Mouse (Mus musculus) megakaryocyte progenitor cell, adult 5-6 weeks (primary cell): ENCODE data around the gene Tmem273. TPM values are rescaled to one million over a fixed set of nuclear protein-coding genes. Genes with fewer than 3 reads are reported as not detected.

Experiments
- ATAC-seq: replicated peaks from 2 replicates; pipeline ENCODE4 v1.8.0; 2016; ENCODE audit warnings: mild to moderate bottlenecking, moderate TSS enrichment, inconsistent platforms; ENCODE audit not compliant: poor library complexity
- total RNA-seq, 2 experiments: library from RNA; stranded (forward) in 1 of 2; stranded (reverse) in 1 of 2; fragments of 157-497, 149-512 nt in 1 of 2; fragments of 200-1000 nt in 1 of 2; gene quantifications; 2 replicates each; pipeline versions ENCODE4 v1.2.3 to v1.2.4; 2015 to 2017

The Tmem273 gene
- total RNA-seq (2015): 24.0 and 26.7 TPM in 2 replicates
- total RNA-seq (2017): 14.4 and 23.7 TPM in 2 replicates

DNA sequence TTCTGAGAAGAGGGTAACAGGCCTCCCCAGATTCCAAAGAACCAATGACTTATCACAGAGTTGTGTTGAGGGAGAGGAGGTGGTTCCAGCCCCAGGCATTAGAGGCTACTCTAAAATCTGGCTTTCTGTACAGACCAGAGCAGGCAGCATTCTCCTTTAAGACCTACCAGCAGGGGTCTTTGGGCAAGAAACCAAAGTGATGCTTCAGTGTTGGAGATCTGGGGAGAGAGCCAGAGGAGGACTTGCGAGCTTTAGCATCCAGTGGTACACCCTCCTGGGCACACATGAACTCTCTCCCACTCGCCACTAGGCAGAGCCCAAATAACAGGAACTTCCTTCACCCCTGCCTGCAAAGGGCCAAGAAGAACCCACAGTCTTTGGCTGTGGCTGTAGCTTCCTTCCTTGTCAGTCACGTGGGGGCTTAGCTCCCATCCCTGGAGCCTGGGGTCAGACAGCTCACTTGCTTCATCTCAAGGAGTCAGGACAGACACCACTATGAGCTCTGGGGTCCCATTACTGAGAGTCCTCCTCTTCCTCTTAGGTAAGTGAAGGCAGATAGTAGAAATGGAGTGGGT is at the start of gene Tmem273:
TSS of gene Tmem273 (plus strand) at position 408 of the 575 bp plus-strand sequence.
- ATAC-seq: peak; percentile 91

DNA sequence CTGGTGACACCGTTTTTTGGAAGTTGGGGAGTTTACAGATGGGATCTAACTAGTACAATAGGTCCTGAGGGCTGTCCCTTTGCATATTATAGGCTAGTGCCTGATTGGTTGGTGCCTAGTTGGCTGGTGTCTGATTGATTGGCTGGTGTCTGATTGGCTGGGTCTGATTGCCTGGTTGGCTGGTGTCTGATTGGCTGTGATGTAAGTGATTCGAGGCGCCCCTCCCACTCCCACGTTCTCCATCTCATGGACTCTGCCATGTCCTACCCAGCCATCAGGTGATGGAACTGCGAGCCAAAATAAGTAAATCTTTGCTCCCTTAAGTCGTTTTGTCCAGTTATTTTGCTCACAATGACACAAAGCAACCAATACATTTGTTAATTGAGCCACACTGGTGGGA is 49.2 kb upstream of the Tmem273 start:
- ATAC-seq: no peak

DNA sequence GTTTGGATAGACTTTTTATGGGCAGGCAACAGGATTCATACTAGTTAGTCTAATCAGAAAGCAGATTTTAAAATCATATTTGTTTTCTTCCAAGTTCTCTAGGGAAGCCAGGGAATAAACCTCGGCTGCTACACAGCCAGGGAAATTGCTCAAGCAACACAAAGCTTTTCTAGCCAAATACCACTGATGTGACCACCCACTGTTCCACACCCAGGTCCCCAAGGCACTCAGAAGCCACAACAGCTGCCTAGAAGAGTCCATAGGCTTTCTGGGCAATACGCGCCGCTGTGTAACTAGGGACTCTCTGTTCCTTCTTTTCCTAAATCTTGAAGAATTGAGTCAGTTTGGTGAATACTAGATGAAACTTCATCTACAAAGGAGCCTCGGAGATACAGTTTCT is 47.2 kb upstream of the Tmem273 start:
- no peak for ATAC-seq

DNA sequence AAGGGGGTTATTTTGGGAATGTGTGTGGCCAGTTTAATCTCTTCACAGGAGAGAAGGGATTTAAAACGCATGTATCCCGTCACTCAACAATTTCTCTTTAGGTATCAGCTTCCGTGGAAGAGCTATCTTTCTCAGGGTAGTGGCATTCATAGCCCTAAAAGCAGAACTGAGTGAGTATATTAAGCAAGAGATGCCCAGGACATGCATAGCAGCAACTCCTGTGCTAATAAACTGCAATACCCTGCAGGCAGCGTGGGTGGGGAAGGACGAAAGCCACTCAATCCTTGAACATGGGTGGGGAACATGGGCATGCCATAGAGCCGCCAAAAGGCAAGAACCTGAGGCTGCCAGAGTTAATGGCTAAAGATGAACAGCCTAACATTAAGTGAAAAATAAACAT is 37.2 kb upstream of the Tmem273 start:
- ATAC-seq: peak; percentile 63

DNA sequence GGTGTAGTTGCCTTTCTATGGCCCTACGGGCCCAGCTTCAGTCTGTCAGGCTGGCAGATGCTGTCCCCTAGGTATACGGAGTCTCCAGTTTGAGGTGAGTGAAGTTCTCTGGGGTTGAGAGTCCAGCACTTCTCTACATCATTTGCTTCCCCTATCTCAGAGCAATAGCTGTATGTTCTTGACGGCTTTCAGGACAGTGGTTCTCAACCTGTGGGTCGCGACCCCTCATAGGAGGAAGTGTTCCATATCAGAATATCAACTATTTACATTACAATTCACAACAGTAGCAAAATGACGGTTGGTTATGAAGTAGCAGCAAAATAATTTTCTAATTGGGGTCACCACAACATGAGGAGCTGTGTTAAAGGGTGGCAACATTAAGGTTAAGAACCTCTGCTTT is 35.0 kb upstream of the Tmem273 start:
- no peak for ATAC-seq

DNA sequence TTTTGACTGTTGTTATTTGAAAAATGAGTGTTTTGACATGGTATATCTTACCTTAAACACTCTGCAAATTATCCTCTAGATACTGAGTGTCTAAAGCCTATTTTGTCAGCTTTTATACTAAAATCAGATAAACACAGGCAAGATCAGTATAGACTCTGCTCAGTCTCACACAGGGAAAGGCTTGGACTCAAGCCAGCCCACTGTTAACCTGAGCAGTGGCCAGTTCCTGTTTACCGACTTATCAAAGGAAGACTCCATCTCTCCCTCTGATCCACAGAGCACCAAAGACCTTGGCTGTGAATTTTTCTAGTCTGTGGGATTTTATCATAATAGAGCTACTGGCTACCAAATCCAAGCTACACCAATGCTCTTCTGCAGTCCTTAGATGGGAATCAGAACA is 31.5 kb upstream of the Tmem273 start:
- ATAC-seq: no peak

DNA sequence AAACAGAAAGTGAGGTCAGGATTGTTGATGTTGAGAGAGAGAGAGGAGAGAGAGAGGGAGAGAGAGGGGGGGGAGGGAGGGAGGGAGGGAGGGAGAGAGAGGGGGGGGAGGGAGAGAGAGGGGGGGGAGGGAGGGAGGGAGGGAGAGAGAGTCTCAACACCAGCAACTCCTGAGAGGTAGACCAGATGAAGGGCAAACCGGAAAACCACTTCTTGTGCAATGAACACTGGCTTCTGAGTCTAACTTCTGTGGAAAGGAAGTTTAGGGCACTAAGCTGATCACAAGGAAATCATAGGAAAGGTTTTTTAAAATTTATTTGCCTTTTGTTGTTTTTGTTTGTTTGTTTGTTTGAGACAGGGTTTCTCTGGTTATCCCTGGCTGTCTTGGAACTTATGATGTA is 23.6 kb upstream of the Tmem273 start:
- ATAC-seq: peak; percentile 75

DNA sequence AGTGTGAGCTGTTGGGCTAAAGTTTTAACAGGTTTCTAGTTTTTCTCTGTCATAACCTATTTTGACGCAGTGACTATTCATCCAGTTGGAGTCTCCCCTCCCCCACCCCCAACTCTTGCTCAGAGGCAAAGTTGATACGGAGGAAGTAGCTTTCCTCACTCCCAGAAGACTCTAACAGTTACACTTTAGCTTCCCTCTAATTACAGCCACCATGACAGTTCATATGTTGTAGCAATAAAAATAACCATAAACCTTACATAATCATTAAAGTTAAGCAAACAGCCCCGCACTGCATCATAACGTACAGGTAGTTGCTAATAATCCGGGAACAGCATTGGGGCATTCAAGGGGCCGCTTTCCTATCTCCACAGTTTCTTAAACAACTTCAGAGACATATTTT is 15.2 kb upstream of the Tmem273 start:
- ATAC-seq: peak; percentile 84

DNA sequence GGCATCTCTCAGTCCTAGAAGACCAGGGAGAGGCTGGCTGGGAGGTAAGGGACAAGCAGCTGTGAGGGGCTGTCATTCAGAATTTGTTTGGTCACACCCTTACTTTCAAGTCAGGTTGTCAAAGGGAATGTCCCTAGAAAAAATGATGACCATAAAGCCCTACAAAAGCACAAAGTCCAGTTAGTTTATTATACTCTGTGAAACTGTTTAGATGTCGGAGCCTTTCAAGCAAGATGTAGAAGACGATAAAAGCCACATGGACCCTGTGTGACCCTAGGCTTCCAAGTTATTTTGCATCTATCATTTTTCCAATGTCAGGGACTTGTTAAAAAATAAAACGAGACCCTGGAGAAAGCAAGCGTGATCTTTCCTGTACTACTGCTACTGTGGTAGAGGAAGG is 13.7 kb upstream of the Tmem273 start:
- no peak for ATAC-seq

DNA sequence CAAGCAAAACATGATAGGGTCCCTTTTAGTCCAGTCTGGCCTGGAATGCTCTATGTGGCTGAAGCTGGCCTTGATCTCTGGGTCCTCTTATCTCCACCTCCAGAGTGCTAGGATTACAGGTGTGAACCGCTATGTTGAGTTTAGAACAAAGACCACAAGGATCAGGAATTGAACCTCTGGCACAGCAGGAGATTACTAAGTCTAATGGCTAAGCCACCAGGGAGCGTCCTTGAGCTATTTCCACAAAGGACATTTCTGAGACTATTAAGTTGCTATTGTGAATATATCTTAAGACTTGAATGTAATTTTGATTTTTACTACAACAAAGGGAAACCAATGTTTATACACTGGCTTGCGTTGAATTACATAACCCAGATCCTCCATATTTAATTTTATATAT is 13.0 kb upstream of the Tmem273 start:
- ATAC-seq: 0 out of 2 replicates have a peak, but pooled peaks have one; percentile 17

DNA sequence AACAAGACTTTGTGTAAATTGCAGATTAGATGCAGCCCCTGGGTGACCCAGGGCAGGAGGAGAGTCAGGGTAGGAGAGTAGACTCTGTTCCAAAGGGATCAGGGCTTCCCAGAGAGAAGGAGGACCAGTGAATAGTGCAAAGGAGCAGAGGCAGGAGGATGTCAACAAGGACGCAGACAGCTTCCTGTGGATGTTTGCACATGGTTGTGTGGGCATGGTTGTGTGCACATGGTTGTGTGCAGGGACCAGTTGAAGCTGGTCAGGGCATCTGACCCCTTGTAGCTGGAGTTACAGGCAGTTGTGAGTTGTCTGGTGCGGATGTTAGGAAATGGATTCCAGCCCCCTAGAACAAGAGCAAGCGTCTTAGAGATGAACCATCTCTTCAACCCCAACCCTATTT is 12.3 kb upstream of the Tmem273 start:
- no peak for ATAC-seq

DNA sequence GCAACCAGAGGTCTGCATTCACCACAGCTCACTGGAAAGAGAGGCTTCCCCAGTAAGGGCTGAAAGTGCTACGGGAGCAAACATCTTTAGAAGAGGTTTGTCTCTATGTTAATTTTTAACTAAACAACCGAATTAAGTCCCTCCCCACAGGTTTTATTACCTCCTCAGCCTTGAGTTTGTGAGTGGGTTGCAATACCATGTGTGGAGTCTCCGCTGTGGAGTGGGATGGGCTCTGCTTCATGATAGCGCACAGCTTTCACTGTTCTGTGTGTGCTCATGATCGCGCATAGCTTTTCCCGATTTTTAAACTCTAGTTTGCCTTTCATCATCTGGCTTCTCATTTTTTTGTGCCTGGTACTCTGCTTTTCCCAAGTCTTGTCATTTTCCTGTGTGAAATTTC is 9.7 kb upstream of the Tmem273 start:
- ATAC-seq: no peak

DNA sequence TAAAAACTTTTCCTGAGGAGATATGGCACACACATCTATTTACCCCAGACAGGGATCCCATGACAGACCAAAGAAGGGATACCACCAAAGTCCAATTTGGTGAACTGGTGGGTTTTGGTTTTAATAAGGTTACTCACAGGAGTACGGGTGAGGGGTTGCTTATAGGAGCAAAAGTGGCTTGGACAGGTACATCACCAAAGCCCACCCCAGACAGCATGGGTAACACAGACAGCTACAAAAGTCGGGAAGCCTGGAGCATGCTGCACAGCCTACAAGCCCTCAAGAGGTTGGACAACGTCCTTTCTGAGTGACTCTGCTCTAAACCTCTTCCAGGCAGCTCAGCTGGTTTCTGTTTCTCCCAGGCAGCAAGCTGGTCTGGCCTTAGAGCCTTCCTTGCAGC is 7.4 kb upstream of the Tmem273 start:
- no peak for ATAC-seq

DNA sequence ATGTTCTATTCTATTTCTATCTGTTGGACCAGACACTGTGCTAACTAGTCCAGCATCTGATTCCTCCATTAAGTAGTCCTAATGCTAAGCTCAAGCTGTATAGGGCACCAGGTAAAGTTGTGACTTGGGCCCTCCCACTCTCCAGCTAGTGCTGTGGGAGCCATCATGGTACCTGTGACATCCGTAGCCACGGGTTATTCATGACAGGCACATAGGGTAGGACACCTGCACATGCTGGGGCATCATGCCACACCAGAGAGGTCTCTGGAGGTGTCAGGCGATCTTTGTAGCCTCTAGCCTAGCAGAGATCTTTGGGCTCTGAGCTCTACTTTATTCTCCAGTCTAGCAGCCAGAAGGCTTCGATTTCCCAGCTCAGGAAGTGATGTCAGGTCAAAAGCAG is 2.9 kb upstream of the Tmem273 start:
- no peak for ATAC-seq

DNA sequence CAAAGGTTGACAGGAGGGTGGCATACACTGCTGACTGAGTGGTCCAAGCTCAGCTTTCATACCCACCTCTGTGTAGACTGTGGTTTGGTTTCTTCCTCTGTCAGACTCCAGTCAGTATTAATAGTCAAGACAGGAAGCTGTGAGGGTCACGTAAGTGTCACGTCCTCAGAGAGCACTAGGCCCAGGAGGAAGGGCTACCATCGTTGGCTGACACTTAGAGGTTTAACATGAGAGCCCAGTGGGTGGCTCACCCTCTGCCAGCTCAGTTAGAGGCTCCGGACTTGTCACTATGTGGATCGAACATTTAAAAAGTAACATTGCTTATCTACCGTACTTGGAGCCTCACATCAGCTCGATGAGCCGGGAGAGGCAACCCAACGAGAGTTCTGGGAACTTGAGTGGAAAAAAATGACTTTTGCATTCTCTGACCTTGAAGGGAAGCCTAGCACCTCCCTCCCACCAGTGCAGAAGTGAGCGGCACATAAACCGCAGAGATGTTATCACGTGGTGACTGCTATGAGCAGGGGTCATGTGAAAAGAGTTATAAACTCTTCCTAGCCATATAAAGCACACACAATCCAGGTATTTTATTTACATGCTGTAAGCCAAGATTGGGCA is 1.5 kb upstream of the Tmem273 start:
- peak; percentile 42 for ATAC-seq

DNA sequence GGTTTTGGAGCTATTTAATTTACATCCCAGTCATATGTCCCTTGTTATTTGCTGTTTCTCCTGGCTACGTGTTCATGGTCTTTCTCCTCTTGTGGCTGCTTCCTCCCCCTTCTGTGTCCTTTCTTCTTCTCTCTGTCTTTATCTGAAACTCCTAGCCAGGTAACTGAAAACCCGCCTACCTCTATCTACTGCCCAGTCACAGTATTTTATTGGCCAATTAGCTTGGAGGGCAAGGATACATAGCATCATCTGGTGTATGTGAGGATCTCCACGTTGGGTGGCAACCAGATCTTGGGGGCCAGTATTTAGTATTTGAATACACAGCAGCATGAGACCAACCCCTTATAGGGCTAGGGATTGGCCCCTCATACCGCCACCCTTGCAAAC is 1.0 kb upstream of the Tmem273 start:
- ATAC-seq: no peak

DNA sequence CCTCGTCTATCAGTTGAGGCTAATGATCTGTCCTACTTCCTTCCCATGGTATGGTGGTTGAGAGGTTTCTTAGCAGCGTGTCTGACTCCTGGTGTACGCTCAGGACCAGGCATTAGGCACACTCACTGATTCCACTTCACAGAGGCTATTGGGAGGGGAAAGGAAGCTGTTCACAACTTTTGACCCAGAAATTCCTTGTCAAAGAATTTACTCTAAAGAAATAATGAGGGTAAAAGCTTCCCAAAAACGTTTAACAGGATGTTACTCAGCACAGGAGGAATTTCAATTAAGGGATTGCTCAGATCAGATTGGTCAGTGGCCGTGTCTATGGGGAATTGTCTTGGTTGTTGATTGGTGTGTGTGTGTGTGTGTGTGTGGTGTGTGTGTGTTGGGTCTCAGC is 1.9 kb downstream of the Tmem273 start:
- no peak for ATAC-seq

DNA sequence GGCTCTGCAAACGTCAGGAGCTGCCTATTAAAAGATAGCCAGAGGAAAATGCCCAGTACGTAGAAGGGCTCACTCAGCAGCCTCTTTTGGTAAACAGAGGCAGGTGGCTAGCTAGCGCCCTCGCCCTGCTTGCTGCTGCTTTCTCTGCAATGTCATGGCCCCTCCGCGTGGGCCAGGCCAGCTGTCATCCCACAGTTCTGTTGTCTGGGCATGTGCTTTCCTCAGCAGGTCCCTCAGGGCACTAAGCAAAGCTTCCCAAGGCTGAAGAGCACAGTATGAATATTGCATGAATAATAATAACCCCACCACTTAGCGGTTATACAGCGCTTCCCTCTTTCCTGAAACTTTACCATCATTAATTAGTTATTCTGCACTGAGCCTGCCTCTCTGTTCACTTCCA is 10.6 kb downstream of the Tmem273 start:
- ATAC-seq: no peak

DNA sequence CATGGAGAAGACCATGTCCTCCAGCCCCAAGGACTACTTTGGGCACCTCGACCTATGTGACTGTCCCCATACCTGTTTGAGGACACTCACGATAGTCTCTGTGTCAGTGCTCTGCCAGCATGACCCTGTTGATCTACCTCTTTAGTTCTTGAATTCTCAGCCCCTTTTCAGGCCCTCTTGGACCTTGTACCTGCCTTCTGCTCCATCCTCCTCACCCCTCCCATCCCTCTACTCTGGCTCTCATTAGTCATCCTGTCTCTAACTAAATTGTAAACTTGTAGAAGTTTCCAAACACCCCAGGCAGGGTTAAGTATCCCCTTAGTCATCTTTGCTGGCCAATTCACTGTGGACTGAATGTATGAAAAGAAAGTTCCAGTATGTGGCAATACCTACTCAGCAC is 12.0 kb downstream of the Tmem273 start:
- no peak for ATAC-seq

DNA sequence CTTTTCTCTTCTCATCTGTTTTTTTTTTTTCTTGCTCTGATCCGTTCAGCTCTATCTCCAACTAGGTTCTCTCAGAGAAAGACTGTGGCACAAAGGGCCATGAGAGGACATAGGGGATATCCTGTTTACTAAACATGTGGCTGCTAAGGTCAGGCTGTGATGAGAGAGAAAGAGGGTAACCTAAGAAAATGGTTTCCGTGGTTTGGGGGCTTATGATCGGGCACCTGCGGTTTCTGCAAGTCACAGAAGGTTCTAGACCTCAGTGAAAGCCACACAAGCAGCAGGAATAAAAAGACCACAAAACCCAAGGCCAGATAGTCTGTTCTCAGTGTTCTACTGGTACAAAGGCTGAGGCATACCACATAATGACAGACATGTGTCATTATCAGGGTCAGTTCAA is 12.6 kb downstream of the Tmem273 start:
- ATAC-seq: peak; percentile 39

DNA sequence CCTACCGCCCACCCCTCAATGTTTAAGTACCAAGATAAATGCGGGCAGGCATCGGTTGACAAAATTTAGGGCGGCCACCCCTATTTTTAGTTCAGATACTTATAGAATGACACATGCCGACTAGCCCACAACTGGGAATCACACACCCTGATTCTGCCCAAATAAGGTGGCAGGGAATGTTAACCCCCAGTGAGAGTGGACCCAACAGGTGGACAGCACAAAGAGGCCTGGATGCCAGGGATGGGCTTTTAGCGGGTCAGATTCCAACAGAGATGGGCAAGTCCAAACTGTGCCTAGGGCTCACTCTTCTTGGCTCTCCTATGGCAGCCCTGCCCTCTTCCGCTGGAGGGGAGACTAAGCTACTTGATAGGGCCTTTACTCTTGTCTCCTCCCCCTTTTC is 14.3 kb downstream of the Tmem273 start:
- no peak for ATAC-seq

DNA sequence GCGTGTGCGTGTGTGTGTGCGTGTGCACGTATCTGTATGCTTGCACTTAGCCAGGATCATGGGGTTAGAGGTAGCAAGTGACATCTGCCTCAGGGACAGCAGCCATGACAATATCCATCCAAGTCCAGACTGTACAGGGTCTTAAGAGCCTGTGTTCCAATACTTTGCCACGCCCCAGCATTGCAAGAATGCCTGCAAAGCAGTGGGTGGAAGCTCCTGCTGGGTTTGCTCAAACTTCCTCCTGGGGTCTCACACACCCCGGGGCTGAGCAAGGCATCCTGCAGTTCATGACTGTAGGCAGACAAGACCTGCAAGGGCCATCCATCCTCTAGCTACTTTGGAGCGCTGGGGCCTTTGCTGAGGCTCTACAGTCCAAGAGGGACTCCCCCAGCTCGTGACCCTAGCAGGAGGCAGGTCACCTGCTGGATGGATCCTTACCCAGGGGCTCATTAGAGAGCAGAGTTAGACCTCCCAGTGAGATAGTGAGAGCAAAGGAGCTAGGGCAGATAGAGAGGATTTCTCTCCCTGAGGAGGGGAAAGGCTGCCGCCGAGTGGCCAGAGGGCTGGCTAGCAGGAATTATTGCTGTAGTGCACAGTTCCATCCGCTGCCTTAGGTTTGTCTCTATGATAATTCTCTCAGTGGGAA is 15.4 kb downstream of the Tmem273 start:
- ATAC-seq: peak; percentile 37; the same call in 1 of the 2 replicates

DNA sequence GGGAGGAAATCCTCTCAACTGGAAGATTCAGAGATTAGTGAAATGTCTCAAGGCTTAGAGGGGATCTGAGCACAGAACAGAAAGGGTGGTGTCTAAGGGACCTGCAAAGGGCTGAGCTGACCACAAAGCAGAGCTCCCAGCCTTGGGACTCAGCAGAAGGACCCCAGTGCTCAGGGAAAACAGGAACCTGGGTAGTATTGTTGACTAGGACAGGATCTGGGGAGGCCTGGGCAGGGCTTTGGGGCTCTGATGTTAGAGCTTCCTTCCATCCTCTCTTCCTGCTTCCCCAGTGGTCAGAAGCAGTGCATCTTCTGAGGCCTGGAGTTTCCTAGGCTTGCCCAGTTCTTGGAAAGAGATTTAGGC is 15.9 kb downstream of the Tmem273 start:
- ATAC-seq: peak; percentile 41; the same call in 1 of the 2 replicates
